Mouse (Mus musculus) brain, embryonic 14.5 days (tissue): Measurements from ENCODE around the gene Dennd1b.

Experiments
- CTCF ChIP-seq: fragments of 200-500 bp; IDR thresholded peaks from 2 replicates; pipeline ENCODE4 v1.5.1; 2012; ENCODE audit warnings: inconsistent platforms, mild to moderate bottlenecking, moderate library complexity, borderline replicate concordance; ENCODE audit not compliant: insufficient read depth, insufficient read length; ENCODE audit errors: extremely low read depth
- POLR2A ChIP-seq: fragments of 200-500 bp; IDR thresholded peaks from 2 replicates; pipeline ENCODE4 v1.6.1; 2012; ENCODE audit warnings: mild to moderate bottlenecking, inconsistent platforms, borderline replicate concordance; ENCODE audit not compliant: poor library complexity, insufficient read depth, insufficient read length, severe bottlenecking; ENCODE audit errors: extremely low read depth

DNA sequence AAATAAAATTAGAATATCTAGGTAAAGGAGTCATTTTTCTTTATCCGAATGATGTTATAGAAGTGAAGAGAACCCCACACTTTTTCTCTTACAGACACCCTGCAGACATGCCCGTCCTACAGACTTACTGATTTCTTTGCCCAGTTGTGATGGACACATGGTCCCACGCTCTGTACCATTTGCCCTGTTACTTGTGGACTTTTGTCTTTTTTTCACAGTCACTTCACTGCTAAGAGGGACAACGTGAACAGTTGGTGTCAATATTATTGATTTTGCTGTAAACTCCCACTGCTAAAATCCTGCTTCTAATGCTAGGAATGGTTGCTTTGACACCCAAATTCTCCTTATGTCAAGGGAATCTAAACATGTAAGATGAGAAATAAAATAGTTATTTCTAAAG is 134.9 kb downstream of the Dennd1b start:
- no peak for TF ChIP-seq CTCF
- no peak for TF ChIP-seq POLR2A
